Mouse (Mus musculus) adipocyte (in vitro differentiated cells): ENCODE data around the gene Fbrsl1.
A peak's percentile ranks its signal among the peaks of the same experiment; 100 is the strongest.

Experiments
- DNase-seq: peaks from one replicate; pipeline ENCODE4 v3.0.0-alpha.2; 2016; ENCODE audit warnings: low spot score

The Fbrsl1 gene

GRCm38 (mm10) chr5:110415022-110415421 lies 33.3 kb downstream of the Fbrsl1 start:
- DNase-seq, result no peak

GRCm38 (mm10) chr5:110413018-110413417 lies 35.3 kb downstream of the Fbrsl1 start:
- DNase-seq, result no peak

- no peak for DNase-seq
Observed at GRCm38 (mm10) chr5:110410386-110410785, 37.9 kb downstream of the Fbrsl1 start.

GRCm38 (mm10) chr5:110408967-110409366 lies 39.3 kb downstream of the Fbrsl1 start:
- DNase-seq, result no peak

GRCm38 (mm10) chr5:110406065-110406714 lies 42.1 kb downstream of the Fbrsl1 start:
- DNase-seq, result no peak

GRCm38 (mm10) chr5:110403931-110404330 lies 44.4 kb downstream of the Fbrsl1 start:
- no peak for DNase-seq

- DNase-seq, result no peak
Observed at GRCm38 (mm10) chr5:110402557-110402956, 45.7 kb downstream of the Fbrsl1 start.

GRCm38 (mm10) chr5:110401101-110401500 lies 47.2 kb downstream of the Fbrsl1 start:
- DNase-seq, result peak; percentile 19

GRCm38 (mm10) chr5:110395006-110395661 lies 53.2 kb downstream of the Fbrsl1 start:
- peak; percentile 35 for DNase-seq

GRCm38 (mm10) chr5:110392727-110393126 lies 55.6 kb downstream of the Fbrsl1 start:
- DNase-seq, result no peak

GRCm38 (mm10) chr5:110390631-110391030 lies 57.7 kb downstream of the Fbrsl1 start:
- DNase-seq, result no peak

- DNase-seq, result no peak
Observed at GRCm38 (mm10) chr5:110387332-110387731, 61.0 kb downstream of the Fbrsl1 start.

- no peak for DNase-seq
Observed at GRCm38 (mm10) chr5:110386371-110387330, 61.7 kb downstream of the Fbrsl1 start.

GRCm38 (mm10) chr5:110385263-110385662 lies 63.0 kb downstream of the Fbrsl1 start:
- no peak for DNase-seq

- DNase-seq, result peak; percentile 78
Observed at GRCm38 (mm10) chr5:110384491-110384890, 63.8 kb downstream of the Fbrsl1 start.

- DNase-seq, result no peak
Observed at GRCm38 (mm10) chr5:110379823-110380222, 68.5 kb downstream of the Fbrsl1 start.

- DNase-seq, result no peak
Observed at GRCm38 (mm10) chr5:110379086-110379485, 69.2 kb downstream of the Fbrsl1 start.

GRCm38 (mm10) chr5:110378181-110378583 lies 70.1 kb downstream of the Fbrsl1 start:
- no peak for DNase-seq

GRCm38 (mm10) chr5:110376802-110377433 lies 71.4 kb downstream of the Fbrsl1 start:
- peak; percentile 32 for DNase-seq

- DNase-seq, result no peak
Observed at GRCm38 (mm10) chr5:110363822-110364545, 84.3 kb downstream of the Fbrsl1 start.

GRCm38 (mm10) chr5:110363179-110363821 lies 85.0 kb downstream of the Fbrsl1 start:
- DNase-seq, result no peak
